Mouse (Mus musculus) gastrocnemius, adult 18-20 months (tissue): ENCODE measurements around the gene Clpb. TPM values are rescaled to one million over a fixed set of nuclear protein-coding genes. Genes with fewer than 3 reads are reported as not detected.

Experiments used
- DNase-seq: peaks from one replicate; pipeline ENCODE4 v3.0.0; 2021; ENCODE audit warnings: low spot score
- total RNA-seq, 2 experiments: library from RNA; stranded (reverse); gene quantifications; 2 replicates each; pipeline ENCODE4 v1.2.3; 2021

Gene Clpb
- total RNA-seq, 2 experiments from 2014 or later, result 65.6 to 68.6 TPM

DNA sequence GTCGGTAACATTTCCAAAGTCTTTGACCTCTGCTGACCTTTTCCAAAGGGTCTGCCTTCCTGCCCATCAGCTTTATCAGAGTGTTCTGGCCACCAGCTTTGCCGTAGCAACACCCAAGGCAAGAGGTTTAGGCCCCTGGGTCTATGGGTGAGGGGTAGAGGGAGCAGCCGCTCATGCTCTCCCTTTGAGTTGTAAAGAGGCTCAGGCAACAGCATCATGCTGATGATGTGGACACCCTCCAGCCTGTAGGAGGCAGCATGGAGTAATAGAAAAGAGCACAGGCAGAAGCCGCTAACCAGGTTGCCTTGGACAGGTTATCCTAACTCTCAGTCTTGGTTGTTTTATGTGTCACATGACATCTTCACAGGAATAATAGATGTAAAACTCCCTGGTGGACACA, 61.6 kb downstream of the Clpb start:
- peak; percentile 35 for DNase-seq

GRCm38 (mm10) chr7:101726980-101727379, 63.5 kb downstream of the Clpb start:
- DNase-seq, result no peak

DNA sequence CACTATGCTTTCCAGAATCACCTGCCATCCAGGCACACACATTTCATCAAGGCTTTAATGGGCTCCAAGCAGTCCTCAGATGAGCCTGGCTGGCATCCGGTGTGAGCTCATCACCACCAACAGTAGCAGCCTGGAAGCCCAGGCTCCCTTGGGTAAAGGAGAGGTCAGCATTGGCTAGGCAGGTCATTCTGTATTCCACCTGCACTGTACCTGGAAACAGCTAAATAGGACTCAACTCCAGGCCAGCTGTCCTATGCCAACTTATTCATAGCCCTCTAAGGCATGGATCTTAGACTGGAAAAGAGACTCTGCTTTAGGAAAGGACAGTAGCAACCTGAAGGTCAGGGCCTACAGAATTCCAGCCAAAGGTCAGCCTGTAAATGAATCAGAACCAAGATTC, 68.7 kb downstream of the Clpb start:
- DNase-seq, result no peak

DNA sequence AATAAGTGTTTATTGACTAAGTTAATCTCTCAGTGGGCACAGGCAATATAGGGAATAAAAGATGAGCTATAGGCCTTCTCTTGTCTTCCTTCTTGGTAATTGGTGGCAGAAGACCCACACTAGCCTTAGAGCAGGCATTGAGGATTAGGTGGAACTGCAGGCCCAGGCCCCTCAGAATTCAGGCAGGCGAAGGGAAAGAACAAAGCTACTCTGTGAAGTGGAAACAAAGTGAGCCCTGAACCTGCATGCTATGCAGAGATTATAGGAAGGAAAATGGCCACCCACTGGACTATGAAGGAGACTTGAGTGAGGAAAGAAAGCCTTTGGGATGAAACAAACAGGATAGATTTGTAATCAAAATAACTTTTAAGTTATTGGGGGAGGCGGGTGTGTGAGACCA, 69.6 kb downstream of the Clpb start:
- no peak for DNase-seq

DNA sequence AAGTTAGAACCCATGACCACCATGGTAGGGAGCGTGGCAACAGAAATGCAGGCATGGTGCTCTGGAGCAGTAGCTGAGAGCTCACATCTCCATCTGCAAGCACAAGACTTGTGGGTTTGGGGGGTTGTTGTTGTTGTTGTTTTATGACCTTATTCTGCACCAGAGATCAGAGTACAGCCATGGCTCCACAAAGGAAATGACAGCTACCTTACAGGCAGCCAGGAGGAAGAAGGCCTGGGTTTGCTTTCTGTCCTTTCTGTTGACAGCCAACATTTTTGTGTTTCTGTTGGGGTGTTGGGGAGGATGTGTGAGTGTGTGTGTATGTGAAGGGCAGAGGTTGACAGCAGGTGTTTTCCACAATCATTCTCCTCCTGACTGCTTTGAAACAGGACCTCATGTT, 71.9 kb downstream of the Clpb start:
- no peak for DNase-seq

GRCm38 (mm10) chr7:101737735-101738134, 74.3 kb downstream of the Clpb start:
- DNase-seq, result no peak

DNA sequence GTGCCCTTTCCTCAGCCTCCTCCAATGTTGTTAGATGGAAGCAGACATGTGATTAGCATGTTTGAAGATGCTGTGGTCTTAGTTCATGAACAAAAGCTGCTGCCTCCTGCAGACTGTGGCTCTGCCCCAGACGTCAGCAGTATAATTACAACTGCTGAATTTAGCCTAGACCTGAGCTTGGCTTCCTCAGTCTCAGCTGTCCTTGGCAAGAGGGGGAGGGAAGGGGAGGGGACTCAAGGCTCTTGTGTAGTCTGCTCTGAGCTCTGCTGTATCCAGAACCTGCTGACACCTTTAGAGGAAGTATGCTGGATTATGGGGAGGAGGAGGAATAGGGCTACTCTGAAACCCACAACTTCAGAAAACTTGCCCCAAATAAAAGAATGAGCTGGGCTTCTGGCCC, 76.2 kb downstream of the Clpb start:
- DNase-seq, result peak; percentile 35

- DNase-seq, result no peak
Observed at GRCm38 (mm10) chr7:101743487-101743886, 80.1 kb downstream of the Clpb start.

GRCm38 (mm10) chr7:101746559-101747334, 83.3 kb downstream of the Clpb start:
- no peak for DNase-seq

DNA sequence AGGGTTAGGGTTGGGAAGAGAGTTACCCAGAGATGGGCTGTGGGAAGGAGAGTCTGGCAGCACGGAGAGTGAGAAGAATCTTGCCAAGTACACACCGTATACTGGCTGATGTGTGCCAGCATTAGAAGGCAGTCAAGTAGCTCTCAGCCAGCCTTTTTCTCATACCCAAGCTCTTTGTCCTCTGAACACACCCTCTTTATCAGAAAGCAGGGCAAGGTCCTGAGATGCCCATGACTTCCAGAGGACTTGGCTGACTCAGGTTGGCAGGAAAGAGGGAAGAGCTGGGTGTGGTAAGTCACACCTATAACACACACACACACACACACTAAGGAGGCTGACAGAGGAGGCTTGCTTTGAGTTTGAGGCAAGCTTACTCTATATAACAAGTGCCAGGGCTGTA, 86.8 kb downstream of the Clpb start:
- no peak for DNase-seq

- no peak for DNase-seq
Observed at GRCm38 (mm10) chr7:101752346-101752745, 88.9 kb downstream of the Clpb start.

GRCm38 (mm10) chr7:101753492-101753891, 90.1 kb downstream of the Clpb start:
- DNase-seq, result no peak

DNA sequence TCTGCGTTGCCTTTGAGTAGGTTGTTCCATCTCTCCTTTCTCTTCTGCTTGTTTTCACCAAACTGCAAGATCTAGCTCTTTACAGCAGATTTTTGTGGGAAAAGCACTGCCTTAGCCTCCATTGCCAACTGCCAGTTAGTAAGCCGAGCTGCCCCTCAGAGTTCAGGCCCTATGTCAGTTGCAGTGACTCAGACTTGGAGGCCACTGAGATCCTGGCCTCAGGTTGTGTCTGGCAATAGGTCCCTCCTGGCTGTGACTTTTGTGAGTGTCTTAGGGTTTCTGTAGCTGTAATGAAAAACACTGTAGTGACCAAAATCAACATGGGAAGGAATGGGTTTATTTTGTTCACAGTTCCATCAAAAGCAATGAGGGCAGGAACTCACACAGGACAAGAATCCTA, 91.0 kb downstream of the Clpb start:
- DNase-seq, result peak; percentile 43

DNA sequence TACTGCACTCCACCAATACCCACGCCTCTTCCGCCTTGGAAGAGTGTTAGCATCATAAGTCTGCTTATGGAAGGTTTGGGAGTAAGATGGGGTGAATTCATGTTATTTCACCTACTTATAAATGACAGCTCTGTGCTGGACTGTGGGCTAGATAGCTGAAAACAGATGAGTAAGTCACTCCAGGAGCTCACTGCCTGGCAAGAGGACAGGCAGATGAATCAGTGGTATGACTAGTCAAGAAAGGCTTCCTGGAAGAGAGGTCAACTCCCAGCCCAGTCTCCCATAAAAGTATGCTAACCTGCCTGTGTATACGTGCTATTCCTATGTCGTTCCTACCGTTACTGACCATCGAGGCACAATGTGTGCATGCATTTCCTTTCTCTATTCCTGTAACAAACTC, 91.9 kb downstream of the Clpb start:
- DNase-seq, result no peak

- DNase-seq, result peak; percentile 57
Observed at GRCm38 (mm10) chr7:101761899-101762780, 98.7 kb downstream of the Clpb start.

- DNase-seq, result no peak
Observed at GRCm38 (mm10) chr7:101767335-101767907, 104.0 kb downstream of the Clpb start.

GRCm38 (mm10) chr7:101770051-101770450, 106.6 kb downstream of the Clpb start:
- DNase-seq, result no peak

DNA sequence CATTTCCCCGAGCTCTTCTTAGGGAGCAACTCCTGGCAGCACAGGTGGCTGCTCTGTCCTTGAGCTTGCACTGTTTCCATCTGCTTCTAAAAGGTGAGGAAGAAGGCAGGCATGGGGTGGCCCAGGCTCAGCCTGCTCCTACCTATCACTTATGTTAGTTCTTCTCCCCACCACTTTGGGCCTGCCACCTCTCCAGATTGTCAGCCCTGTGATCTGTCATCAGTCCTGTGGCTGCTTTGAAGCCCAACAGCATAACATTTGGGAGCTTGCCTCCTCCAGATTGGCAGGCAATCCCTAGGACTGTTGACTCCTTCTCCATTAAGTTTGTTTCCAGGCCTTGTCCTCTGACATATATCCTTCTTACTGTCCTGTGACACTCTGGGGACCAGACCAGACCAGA, 108.2 kb downstream of the Clpb start:
- DNase-seq, result no peak

- no peak for DNase-seq
Observed at GRCm38 (mm10) chr7:101772687-101773086, 109.3 kb downstream of the Clpb start.

GRCm38 (mm10) chr7:101777053-101777452, 113.6 kb downstream of the Clpb start:
- DNase-seq, result no peak

GRCm38 (mm10) chr7:101817861-101818401, 154.5 kb downstream of the Clpb start, which contains the start of gene Phox2a:
Gene Phox2a, plus strand, starts transcription at chr7:101818313.
- no peak for DNase-seq
